Mouse (Mus musculus): ENCODE data around the gene Cfap221.

Cfap221 gene

GRCm38 (mm10) chr1:119996798-119997581, at the start of gene Cfap221:
Gene Cfap221 (minus strand): TSS chr1:119997234.
- peak; percentile 45 for DNase-seq (ENCODE audit: low read depth, low spot score)

- no peak for DNase-seq (ENCODE audit: low read depth, low spot score)
These were observed 47.5 kb upstream of the Cfap221 start for GRCm38 (mm10) chr1:120044584-120044983.

- no peak for DNase-seq (ENCODE audit: low read depth, low spot score)
These were observed 45.4 kb upstream of the Cfap221 start for GRCm38 (mm10) chr1:120042421-120042820.

- no peak for DNase-seq (ENCODE audit: low read depth, low spot score)
These were observed 41.6 kb upstream of the Cfap221 start for GRCm38 (mm10) chr1:120038594-120038993.

- DNase-seq (ENCODE audit: low read depth, low spot score): no peak
These were observed 40.1 kb upstream of the Cfap221 start for GRCm38 (mm10) chr1:120037021-120037683.

GRCm38 (mm10) chr1:120035456-120036034, 38.5 kb upstream of the Cfap221 start:
- no peak for DNase-seq (ENCODE audit: low read depth, low spot score)

GRCm38 (mm10) chr1:120034793-120035192, 37.8 kb upstream of the Cfap221 start:
- DNase-seq (ENCODE audit: low read depth, low spot score): no peak

GRCm38 (mm10) chr1:120033469-120033854, 36.4 kb upstream of the Cfap221 start:
- no peak for DNase-seq (ENCODE audit: low read depth, low spot score)

- peak; percentile 39 for DNase-seq (ENCODE audit: low read depth, low spot score)
These were observed 35.9 kb upstream of the Cfap221 start for GRCm38 (mm10) chr1:120032804-120033468.

- DNase-seq (ENCODE audit: low read depth, low spot score): no peak
These were observed 33.4 kb upstream of the Cfap221 start for GRCm38 (mm10) chr1:120030474-120030873.

- no peak for DNase-seq (ENCODE audit: low read depth, low spot score)
These were observed 30.7 kb upstream of the Cfap221 start for GRCm38 (mm10) chr1:120027693-120028092.

- no peak for DNase-seq (ENCODE audit: low read depth, low spot score)
These were observed 28.0 kb upstream of the Cfap221 start for GRCm38 (mm10) chr1:120025050-120025439.

- no peak for DNase-seq (ENCODE audit: low read depth, low spot score)
These were observed 27.5 kb upstream of the Cfap221 start for GRCm38 (mm10) chr1:120024331-120025049.

- DNase-seq (ENCODE audit: low read depth, low spot score): peak; percentile 35
These were observed 24.9 kb upstream of the Cfap221 start for GRCm38 (mm10) chr1:120021951-120022350.

- no peak for DNase-seq (ENCODE audit: low read depth, low spot score)
These were observed 23.4 kb upstream of the Cfap221 start for GRCm38 (mm10) chr1:120020322-120020897.

- DNase-seq (ENCODE audit: low read depth, low spot score): no peak
These were observed 22.4 kb upstream of the Cfap221 start for GRCm38 (mm10) chr1:120019428-120019827.

GRCm38 (mm10) chr1:120018900-120019299, 21.9 kb upstream of the Cfap221 start:
- DNase-seq (ENCODE audit: low read depth, low spot score): no peak

GRCm38 (mm10) chr1:120016240-120016639, 19.2 kb upstream of the Cfap221 start:
- DNase-seq (ENCODE audit: low read depth, low spot score): no peak

GRCm38 (mm10) chr1:120013111-120013510, 16.1 kb upstream of the Cfap221 start:
- no peak for DNase-seq (ENCODE audit: low read depth, low spot score)

- DNase-seq (ENCODE audit: low read depth, low spot score): no peak
These were observed 15.6 kb upstream of the Cfap221 start for GRCm38 (mm10) chr1:120012638-120013037.
